Mouse (Mus musculus) WW6 (cell line): ENCODE data around the gene Mxi1.
"Not testable (repeated sequence)": the region's sequence is repeated elsewhere in the genome, so short reads cannot be mapped to it uniquely, and the experiment has no call there.

ENCODE experiments used
- DNase-seq: peaks from one replicate; pipeline ENCODE4 v3.0.0-alpha.2; 2013; ENCODE audit warnings: low read depth, low spot score

Mxi1 gene

DNA sequence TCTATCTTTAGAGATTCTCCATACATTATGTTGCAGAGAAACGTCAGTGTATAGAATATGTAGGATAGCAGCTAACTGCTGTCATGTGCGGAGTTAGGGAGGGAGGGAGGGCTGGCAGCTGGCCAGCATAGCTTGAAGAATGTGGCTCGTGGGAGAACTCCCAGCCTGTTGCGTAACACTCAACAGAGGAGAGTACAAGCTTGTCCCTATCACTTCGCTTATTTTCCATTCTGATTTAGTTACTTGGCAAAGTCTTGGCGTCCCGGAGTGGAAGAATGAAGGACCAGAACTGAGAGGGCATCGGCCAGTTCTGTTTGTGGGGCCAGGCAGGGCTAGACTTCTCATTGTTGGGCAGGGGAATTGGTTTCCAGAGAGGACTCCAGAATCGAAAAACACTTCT lies 54.6 kb downstream of the Mxi1 start:
- DNase-seq = no peak

DNA sequence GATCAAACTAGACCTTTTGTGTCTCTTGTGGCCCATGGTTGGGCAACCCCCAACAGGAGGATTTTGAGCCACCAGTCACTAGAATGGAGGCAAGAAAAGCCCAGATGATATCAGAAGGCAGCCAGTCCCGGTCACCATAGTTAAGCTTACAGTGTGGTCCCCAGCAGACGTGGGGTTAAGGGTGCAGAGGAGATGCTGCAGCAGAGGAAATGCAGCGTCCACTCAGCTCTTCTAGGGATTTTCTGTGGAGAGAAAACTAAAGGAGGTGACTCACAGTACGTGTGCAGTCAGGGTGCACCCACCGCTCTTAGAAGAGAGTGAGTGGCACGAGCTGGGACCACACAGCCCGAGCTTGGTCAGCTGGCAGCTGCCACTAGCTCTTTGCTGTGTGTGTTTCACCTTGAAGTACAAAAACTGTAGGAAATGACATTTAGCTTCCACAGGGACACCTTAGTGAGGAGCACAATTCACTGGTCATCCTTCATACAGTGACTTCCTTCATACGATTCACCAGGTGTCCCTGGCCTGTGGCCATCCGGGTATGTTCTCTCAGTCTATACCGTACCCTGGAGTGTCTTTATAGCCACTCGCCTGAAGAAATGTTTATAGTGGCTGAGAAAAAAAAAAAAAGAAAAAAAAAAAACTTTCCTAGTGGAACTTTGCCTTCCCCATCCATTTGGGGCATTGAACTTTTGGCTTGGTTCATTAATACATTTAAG lies 55.9 kb downstream of the Mxi1 start:
- DNase-seq = no peak

DNA sequence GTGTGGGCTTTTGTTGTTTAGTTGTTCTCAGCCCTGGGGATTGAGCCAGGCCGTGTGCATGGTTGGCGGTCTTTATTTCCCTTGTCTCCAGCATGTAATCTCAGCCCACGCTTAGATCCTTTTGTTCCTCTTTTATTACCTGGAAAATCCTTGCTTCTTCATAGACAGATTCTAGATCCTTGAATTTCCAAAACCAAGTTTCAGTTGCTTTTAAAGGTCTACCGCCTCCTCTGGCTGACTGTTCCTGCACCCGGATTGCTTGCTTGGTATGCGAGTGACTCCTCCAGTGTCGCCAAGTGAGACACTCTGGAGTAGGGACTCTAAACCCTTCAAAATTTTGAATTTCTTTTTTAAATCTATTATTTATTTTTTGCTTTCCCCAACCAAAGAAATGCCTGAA lies 56.6 kb downstream of the Mxi1 start:
- DNase-seq = no peak

GRCm38 (mm10) chr19:53369469-53370043 lies 59.2 kb downstream of the Mxi1 start:
- DNase-seq = peak; percentile 57

- no peak for DNase-seq
Measured at GRCm38 (mm10) chr19:53370233-53370632, 59.9 kb downstream of the Mxi1 start.

GRCm38 (mm10) chr19:53371666-53372065 lies 61.3 kb downstream of the Mxi1 start, which contains the start of gene Gm10197:
Gm10197 (minus strand) TSS chr19:53371766.
- DNase-seq = no peak

- DNase-seq = no peak
Measured at GRCm38 (mm10) chr19:53373570-53373969, 63.3 kb downstream of the Mxi1 start.

- no peak for DNase-seq
Measured at GRCm38 (mm10) chr19:53375299-53375698, 65.0 kb downstream of the Mxi1 start.

DNA sequence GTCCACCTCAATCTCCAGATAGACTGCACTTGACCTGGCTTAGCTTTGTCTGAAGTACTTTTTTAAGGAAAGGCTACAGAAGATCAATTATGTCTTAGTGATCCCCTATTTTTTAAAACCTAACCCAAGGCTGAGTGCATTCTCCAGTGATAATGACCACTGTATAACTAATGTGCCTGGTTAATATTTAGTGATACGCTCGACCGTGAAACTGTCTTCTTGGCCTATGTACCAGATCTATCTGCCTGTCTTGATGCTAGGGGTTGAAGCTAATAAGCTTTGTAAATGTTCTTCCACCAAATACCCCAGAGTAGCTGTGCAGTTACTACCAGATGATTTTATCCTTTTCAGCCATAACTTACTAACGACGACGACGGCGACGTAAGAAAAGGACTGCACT lies 65.5 kb downstream of the Mxi1 start:
- no peak for DNase-seq

- DNase-seq = no peak
Measured at GRCm38 (mm10) chr19:53377652-53378051, 67.3 kb downstream of the Mxi1 start.

GRCm38 (mm10) chr19:53378421-53378820 lies 68.1 kb downstream of the Mxi1 start:
- DNase-seq = no peak

GRCm38 (mm10) chr19:53383336-53383735 lies 73.0 kb downstream of the Mxi1 start:
- no peak for DNase-seq

- DNase-seq = no peak
Measured at GRCm38 (mm10) chr19:53389417-53389816, 79.1 kb downstream of the Mxi1 start.

DNA sequence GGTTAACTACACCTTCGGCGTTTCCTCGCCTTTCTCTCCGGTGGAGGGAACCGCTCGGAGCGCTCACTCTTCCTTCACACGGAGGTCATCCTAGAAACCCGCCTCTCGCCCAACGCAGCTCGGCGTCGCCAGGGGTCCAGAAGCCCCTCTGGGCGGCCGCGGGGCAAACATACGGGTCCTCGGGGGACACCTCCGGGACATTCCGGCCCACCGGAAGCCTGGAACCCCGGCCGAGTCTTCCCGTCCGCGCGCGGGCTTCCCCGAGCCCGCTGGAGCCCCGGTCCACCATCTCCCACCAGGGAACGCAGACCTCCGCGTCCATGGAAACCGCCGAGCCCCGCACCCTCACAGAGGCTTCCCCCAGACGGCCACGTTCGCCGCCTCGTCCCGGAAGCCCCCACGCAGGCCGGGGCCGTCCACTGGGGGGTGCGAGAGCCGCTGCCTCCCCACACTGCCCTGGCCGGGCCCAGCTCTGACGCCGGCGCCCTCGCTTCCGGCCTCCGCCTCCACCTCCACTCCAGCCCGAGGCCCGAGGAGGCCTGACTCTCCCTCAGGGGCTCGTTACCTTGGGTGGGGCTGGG lies 79.6 kb downstream of the Mxi1 start:
- DNase-seq = no peak

DNA sequence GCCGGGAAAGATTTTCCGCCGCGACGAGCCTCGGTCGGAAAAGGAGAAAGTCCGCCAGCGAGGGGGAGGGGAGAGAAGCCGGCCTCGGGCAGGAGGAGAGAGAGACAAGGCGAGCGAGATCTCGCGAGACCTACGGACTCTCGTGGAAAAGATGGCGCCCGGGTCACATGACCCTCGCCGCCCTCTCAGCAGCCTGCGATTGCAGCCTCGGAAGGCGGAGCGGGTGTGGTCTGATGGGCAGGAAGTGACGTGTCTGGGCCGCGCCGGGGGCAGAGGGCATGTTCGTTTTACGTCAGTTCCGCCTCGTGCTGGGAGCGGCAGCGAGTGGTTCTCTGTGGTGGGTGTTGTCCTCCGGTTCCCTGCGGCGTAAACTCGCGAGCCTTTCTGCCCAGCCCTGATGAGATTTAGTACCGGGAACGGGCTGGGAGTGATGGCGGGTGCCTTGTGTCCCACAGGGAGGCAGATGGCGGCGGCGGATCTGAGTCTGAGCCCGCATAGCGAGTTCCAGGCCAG lies 80.2 kb downstream of the Mxi1 start, which contains the start of gene Smndc1:
Gene Smndc1 (minus strand): TSS at position 84 of the 513 bp plus-strand sequence.
- DNase-seq = peak; percentile 99

GRCm38 (mm10) chr19:53391386-53391785 lies 81.1 kb downstream of the Mxi1 start:
- no peak for DNase-seq

DNA sequence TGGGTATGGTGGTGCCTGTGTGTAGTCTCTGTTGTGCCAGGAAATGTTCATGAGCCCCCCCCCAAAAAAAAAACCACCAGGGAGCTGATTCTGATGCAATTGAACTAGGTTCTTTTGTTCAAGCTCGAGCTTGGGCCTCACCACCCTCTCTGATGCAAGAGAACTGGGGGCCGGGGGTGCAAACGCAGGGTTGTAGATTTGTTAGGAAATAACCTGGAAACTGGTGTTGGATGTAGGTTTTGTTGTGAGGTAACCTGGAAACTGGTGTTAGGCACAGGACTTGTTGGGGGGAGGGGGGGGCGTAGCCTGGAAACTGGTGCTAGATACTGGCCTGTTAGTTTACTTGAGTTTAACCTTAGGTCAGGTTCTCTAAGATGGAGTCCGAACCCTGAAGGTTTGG lies 81.5 kb downstream of the Mxi1 start:
- DNase-seq = no peak

DNA sequence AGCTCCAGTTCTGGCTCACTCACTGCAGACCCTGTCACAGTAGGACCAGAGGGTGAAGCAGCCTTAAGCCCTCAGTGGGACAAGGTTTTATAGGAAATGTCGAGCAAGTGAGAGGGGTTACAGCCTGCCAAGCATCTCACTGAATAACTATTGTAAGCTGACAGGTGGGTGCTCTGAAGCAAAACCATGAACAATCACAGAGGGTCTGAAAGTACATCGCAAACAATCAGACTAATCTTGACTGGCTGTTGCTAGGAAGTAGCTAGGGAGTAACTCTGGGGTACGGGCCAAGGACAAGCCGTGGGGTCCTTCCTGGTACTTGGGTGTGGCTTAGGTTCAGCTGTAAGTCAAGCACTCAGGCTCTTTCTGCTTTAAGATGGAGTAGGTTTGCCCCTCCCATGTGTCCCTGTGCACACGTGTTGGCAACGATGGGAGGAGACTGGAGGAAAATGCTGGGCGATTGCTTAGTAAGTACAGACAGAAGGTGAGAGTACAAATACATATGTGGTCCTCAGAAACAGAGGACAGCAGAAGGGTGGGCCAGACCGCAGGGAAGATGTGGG lies 82.5 kb downstream of the Mxi1 start:
- no peak for DNase-seq

DNA sequence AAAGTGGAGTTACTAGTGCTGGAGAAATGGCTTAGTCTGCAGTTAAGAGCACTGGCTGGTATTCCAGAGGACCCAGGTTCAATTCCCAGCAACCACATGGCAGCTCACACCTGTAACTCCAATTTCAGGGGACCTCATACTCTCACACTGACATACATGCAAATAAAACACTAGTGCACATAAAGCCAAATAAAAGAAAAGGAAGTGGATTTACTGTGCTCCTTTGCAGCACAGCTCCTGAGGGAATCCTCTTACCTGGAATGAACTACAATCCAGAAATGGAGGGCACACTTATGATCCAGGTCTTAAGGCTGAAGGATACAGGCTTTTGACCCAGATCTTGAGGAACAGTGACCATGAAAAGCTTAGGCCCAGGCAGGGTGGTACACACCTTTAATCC lies 83.3 kb downstream of the Mxi1 start:
- no peak for DNase-seq

GRCm38 (mm10) chr19:53394552-53394951 lies 84.2 kb downstream of the Mxi1 start:
- DNase-seq = no peak

DNA sequence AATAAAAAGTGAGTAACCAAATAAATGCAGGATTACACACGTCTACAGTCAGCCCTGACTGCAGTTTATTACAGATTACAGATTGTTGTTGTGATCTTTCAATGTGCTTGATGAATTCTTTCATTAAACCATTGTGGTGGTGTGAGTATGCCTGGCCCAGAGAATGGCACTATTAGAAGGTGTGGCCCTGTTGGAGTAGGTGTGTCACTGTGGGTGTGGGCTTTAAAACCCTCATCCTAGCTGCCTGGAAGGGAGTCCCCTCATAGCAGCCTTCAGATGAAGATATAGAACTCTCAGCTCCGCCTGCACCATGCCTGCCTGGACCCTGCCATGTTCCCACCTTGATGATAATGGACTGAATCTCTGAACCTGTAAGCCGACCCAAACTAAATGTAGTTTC lies 84.6 kb downstream of the Mxi1 start:
- not testable (repeated sequence) for DNase-seq

- DNase-seq = not testable (repeated sequence)
Measured at GRCm38 (mm10) chr19:53395805-53396204, 85.5 kb downstream of the Mxi1 start.
